Mouse (Mus musculus): ENCODE results near the gene Pip5k1c. TPM values are rescaled to one million over a fixed set of nuclear protein-coding genes. Genes with fewer than 3 reads are reported as not detected.

Gene Pip5k1c
- total RNA-seq, 2 experiments from 2014 or later: 20.3 to 20.6 TPM

DNA sequence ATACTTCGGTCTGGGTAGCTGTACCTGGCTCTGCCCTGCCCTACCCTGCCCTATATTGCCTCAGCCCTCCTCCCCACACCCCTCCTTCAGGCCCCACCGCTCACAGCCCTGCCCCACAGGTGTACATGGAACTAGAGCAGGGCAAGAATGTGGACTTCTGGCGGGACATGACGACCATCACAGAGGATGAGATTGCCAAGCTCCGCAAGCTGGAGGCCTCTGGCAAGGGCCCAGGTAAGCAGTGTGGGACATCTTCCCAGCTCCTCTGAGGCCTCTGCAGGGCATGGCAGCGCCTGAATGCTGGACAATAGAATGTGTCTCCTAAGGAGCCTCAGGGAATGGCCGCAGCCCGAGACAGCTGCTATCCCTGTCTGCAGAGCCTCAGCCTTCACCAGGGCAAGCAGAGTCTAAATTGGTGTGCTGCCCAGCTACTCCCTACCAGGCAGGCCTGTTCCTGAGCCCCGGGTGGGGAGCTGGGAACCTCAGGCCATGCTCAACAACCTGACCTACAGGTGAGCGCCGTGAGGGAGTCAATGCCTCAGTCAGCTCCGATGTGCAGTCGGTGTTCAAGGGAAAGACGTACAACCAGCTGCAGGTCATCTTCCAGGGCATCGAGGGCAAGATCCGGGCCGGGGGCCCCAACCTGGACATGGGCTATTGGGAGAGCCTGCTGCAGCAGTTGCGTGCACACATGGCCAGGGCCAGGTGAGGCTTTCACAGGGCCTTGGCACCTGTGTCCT, 31.2 kb downstream of the Pip5k1c start:
- no peak for DNase-seq

DNA sequence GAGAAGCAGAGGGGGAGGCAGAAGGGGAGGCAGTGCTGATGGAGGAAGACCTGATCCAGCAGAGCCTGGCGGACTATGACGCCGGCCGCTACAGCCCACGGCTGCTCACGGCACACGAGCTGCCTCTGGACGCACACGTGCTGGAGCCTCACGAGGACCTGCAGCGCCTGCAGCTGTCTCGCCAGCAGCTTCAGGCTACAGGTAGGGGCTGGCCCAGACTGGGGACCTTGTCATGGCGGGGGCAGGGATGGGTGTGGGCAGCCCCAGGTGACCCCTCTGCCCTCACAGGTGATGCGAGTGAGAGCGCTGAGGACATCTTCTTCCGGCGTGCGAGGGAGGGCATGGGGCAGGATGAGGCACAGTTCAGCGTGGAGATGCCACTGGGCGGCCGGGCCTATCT, 32.4 kb downstream of the Pip5k1c start:
- DNase-seq: no peak

DNA sequence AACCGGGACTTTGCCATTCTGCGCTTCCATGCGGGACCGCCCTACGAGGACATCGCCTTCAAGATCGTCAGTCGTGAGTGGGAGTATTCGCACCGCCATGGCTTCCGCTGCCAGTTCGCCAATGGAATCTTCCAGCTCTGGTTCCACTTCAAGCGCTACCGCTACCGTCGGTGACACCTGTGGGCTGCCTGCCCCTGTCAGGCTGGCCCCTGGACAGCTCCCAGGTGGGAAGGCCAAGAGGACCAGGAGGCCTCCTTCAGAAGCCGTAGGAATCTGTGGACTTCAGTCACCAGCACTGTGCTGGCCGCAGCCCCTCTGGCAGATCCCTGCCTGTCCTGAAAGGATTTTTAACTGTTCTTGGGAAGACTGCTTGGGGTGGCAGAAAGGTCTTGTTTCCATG, 33.0 kb downstream of the Pip5k1c start:
- no peak for DNase-seq

DNA sequence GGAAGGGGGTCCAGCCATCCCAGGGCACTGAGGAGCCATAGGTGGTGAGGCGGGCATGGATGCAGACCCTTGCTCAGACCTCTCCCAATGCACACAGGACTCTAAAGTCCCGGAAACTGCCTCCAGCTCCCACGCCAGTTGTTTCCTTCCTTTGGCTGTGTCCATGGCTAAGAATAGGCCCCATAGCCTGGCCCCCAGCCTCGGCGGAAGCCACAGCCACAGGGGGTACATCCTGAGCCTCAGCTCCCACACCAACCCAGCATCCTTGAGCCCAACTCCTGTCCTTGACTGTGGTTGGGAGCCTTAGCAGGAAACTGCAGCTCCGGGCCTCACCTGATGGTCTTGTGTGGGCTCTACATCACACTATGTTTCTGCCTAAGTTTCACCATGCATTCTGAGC, 34.1 kb downstream of the Pip5k1c start:
- DNase-seq: no peak

DNA sequence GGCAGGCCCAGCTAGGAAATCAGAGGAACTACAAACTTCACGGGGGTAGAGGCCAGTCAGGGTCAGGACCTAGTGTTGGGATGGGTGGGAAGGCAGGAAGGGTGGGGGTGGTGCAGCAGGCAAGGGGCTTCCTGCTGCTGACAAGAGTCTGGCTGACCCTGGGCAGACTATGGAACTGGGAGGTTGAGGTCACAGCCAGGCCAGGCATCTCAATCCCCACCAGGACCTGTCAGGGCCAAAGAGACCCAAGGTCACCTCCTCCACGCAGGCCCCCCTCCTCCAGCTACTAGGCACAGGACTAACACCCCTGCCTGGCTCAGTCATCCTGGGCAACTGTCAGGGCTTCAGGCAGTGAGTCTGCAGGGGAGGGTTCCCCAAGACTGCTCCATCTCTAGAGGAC, 35.2 kb downstream of the Pip5k1c start:
- DNase-seq: no peak

DNA sequence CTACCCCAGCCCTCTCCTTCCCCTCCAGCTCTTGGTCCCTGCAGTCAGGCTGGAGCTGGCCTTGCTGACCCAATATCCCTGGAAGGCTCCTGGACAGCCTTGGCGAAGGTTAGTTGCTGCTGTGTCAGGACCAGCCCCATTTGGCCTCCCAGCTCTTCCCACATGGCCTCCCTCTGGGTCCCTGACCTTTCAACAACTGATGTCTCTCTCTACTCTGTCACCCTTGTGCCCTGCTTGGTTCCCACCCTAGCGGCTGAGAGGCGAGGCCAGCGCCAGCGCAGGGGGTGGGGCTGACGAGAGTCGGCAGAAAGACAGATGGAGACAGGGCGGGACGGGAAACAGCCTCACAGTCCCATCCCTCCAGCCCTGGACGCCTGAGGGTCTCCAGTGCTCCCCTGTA, 35.6 kb downstream of the Pip5k1c start, which contains the start of gene Tbxa2r:
Tbxa2r (plus strand) TSS at position 346 of the 400 bp plus-strand sequence.
- DNase-seq: peak; percentile 70

DNA sequence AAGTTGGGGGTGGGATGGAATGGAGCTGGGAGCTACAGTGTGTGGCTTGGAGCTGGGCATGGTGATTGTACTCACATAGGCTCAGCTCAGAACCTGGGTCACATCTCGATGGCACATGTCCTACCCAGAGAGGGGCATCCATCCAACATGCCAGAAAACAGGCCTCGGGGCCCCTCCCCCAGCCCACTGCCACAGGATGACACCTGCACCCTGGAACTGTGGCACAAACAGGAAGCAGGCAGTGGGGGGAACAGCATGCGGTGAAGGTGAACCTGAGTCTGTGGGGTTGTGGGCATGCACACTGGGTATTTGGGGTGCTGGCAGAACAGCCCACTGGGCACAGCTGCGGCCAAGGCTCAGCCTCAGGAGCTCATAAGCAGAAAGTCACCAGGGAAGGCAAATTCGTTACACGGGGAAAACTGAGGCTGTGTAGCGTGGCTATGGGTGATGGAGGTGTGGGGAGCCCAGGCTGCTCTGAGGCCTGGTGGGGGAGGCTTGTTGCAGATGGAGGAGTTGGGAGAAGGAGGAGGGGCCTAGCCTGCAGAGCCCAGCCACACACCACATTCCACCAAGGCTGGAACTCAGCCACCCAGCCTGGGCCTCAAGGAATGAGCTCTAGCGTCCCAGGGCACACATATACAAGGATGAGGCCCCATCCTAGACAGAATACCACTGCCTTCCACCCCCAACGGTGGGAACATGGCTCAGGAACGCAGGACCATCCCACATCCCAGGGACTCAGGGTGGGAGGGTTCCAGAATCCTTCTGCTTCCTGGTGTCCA, 36.6 kb downstream of the Pip5k1c start:
- DNase-seq: no peak

DNA sequence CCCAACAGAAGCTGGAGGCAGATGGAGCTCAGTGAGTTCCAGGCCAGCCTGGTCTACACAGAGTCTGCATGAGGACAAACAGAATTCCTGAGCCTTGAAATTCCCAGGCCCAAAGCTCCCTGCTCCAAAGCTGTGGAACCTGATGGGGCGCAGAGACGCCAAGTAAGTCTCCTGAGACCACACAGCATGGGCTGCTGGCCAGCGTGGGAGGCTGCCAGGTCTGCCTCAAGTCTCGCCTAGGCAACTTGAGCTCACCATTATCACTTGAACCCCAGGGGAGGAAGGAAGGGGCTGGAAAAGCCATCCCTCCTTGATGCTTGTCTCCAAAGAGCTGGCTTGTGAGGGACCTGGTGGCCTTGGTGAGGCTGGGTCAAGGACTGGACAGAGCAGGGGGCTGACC, 37.2 kb downstream of the Pip5k1c start:
- DNase-seq: peak; percentile 58

DNA sequence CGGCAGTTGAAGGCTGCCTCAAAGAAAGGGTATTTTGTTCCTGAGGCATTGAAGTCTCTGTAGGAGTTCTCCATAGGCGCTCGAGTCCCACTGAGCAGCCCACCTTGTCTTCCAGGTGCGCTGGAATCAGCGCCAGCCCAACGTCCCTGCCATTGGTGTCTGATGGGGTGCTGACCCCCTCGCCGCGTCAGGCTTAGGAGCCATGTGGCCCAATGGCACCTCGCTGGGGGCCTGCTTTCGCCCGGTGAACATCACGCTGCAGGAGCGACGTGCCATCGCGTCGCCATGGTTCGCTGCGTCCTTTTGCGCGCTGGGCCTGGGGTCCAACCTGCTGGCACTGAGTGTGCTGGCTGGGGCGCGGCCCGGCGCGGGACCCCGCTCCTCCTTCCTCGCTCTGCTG, 39.5 kb downstream of the Pip5k1c start:
- no peak for DNase-seq

DNA sequence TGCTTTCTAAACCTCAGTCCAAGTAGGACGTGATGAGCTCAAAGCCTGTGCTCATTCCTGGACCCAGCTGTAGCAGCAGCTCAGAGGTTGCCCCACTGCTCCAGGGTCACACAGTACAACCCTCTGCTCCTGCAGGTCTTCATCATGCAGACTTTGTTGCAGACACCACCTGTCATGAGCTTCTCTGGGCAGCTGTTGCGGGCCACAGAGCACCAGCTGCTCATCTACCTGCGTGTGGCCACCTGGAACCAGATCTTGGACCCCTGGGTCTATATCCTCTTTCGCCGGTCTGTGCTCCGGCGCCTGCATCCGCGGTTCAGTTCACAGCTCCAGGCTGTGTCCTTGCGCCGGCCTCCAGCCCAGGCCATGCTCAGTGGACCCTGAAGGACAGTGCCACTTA, 41.6 kb downstream of the Pip5k1c start:
- no peak for DNase-seq

DNA sequence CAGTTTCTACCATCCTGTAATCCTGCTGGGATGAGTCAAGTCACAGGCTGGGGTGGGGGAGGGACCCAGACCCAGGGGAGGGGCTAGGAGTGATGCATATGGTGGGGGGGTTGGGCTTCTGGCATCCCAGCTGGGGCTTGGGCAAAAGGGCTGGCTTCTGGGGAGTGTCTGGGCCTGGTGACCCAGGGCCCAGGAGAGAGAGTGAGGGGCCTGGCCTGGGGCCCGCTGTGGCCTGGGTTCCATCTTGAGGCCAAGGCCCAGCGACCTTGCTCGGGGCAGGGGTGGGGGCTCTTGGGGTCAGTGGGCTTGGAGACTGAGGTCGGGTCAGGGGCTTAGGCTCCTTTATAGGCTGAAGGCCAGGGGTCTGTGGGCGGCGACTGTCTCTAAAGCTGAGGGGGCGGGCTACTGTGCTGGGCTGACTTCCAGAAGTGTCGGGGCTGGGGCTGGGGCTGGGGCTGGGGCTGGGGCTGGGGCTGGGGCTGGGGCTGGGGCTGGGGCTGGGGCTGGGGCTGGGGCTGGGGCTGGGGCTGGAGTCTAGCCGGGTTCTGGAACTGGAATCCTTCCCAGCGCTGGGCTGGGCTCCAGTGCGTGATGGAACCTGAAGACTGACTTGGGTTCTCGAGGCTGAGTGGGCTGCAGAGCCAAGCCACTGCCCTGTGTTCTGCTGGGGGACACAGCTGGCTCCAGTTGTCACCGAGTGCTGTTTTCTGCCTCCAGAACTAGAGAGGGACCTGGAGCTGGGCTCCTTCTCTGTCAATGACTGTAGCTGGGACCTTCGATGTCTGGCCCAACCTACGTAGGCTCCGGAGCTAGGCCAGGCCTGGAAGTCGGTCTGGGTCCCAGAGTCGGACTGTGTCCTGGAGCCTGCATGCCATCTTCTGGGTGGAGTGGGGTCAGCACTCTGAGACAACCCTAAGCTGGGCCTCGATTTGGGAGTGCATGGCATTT, 42.9 kb downstream of the Pip5k1c start:
- DNase-seq: no peak

DNA sequence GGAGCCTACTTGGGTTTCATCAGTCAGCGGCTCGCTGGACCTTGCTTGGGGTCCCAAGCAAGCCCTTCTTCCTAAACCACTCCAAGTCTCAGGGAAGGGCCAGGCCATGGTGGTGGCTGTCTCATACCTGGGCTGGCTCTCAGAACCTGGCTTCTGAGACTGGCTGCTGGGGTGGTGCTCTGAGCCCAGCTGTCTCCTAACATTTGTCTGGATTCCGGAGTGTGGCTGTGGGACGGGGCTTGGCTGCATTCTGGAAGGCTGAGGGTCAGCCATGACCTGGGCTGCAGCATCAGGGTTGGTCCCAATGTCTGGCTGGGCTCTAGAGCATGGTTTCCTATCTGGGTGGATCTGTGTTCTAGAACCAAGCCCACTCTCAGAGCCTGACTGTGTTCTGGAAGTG, 43.8 kb downstream of the Pip5k1c start:
- no peak for DNase-seq

DNA sequence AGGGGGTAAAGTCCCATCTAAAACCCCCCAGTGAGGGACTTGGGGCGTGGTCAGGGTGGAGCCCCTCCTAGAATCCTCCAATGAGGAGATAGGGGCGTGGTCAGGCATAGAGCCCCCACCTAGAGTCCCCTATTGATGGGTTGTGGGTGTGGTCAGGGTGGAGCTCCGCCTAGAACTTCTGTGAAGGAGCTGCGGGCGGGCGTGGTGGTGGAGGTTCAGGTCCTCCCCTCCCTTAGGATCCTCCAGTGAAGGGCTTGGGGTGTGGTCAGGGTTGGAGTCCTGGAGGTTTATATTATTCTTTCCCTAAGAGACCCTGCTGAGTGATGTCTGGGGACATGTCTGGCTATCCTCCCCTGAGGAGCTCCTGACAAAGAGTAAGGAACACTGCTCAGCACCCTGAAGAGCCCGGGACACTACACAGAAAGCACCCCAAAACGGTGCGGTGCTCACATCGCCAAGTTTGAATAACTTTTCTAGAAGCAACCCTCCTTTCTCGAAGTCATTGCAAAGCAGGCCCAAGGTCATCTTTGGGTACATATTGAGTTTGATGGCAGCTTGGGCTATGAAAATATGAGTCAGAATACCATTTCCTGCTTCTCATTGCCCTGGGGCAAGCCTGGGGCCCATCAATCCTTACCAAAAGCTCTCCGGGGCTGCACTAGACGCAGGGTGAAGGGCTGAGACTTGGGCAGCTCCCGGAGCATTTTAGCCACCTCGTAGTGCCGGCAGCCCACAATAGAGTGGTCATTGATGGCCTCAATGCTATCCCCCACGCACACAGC, 48.0 kb downstream of the Pip5k1c start:
- DNase-seq: no peak

DNA sequence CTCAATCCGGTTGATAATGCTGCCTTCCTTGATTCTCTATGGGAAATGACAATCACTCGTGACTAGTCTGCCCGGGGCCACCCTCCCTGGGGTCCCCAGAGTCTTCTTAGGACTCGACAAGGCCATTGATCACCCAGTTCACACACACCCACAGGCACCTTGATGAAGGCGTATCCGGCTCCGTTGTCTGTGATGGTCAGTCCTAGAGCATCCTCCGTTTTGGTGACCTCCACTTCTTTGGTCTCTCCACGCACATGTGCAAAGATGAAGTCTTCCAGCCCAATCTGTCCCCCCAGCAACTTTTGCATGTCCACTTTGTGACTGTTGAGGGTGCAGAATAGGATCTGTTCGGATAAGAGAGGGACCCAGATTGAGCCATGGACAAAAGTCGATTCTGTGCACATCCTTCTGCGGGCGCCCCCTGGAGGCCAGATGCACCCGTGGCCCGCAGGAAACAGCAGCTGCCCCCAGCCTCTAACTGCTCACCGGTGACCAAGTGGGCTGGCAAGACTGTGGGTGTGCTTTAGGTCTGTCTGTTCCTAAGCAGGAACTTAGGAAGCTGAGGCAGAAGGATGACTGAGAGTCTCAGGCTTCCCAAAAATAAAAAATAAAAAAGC, 48.7 kb downstream of the Pip5k1c start:
- no peak for DNase-seq

DNA sequence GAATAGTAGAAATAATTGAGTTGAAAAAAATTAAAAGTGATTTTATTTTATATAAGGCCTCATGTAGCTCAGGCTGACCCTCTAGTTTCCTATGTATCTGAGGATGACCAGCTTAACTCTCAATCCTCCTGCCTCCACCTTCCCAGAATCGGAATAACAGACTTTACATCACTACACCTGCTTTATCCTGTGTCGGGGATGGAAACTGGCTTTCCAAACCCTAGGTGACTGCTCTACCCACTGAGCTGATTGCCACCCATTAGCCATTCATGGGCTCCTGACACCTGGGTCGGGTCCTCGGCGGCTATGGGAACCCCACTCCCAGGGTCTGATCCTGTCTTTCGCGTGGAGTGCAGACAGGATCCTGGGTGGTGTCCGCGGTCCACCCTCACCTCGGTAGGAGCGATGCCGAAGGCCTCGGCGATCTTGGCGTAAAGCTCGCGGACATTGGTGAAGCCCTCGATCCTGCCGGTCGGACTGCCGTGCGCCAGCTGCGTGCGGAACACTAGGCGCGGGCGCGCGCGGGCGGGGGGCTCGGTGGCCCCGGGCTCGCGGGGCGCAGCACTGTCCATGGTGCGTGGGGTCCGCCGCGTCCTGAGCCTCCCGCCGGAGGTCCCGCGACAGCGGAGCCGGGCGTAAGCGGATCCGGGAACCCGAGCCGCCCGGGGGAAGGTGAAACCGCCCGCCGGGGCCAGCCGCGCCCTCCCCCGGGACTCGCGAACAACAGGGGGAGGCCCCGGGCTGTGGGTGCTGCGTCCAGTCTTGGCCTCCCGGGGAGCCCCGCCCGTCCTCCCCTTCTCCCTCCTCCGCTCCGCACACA, 50.1 kb downstream of the Pip5k1c start, which contains the start of gene Gipc3:
Gipc3 (minus strand) TSS at position 581 of the 820 bp plus-strand sequence.
- no peak for DNase-seq

DNA sequence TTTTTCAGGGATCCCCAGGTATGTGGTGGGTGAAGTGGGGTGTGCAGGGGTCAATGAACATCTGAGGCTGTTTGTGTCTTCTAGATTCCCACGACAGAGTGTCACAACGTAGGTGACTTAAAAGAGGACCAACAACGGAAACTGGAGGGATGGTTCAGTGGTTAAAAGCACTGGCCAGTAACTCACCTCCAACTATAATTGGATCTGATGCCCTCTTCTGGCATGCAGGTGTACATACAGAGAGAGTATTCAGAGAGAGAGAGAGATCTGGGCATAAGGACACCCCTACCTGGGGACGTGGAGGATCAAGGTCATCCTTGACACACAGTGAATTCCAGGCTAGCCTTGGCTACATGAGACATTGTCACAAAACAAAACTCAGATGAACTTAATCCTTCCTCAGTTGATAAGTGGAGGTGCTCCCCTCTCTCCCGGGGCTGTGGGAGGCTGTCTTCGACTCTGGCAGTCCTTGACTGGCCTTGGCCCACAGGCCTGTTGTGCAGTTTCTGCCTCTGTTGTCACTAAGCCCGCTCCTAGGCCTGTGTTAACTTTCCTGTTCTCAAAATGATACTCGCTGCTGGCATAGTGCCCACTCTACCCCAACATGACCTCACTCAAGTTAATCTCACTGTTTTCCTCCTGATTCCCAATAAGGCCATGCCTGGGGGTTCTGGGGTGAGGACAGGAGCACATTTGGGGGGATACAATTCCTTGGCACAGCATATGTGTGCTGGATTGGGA, 51.8 kb downstream of the Pip5k1c start:
- DNase-seq: no peak

DNA sequence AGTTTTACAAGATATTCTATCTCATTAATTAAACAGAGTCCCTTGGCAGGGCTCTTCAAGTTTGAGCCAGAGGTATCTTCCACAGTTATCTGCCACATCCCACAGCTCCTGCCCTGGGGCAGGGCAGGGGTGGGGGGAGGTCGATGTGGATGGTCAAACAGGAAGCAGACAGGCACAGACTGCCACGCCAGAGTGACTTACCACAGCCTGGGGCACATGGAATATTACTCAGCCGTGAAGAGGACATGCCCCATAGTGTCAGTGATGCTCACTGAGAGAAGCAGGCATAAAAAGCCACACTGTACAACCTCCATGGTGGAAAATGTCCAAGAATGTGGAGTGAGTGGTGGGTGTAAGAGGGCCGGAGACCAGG, 52.4 kb downstream of the Pip5k1c start:
- DNase-seq: no peak

DNA sequence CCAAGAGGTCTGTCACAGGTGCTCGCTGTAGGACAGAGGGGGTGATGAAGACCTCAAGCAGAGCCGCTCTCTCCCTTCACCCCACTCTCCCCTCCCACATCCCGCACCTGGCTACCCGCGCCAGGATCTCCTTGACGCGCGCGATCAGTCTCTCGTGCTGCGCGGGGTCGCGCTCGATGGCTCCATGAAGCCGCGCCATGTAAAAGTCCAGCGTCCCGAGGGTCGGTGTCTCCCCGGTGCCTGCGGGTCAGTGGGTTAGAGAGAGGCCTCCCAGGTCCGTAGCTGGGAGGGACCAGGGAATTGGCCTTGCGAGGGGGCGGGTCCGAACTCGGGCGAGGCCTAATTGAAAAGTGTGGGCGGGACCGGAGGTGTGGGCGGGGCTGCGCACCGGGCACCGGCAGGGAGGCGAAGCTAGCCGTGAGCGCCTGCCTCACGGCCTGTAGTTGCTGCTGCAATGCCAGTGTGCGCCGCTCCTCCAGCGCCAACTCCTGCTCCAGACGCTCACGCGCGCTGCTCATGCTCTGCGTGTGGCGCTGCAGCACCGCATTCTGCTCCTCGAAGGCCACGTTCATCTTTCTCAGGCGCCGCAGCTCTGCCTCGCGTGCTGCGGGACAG, 53.8 kb downstream of the Pip5k1c start:
- DNase-seq: no peak

DNA sequence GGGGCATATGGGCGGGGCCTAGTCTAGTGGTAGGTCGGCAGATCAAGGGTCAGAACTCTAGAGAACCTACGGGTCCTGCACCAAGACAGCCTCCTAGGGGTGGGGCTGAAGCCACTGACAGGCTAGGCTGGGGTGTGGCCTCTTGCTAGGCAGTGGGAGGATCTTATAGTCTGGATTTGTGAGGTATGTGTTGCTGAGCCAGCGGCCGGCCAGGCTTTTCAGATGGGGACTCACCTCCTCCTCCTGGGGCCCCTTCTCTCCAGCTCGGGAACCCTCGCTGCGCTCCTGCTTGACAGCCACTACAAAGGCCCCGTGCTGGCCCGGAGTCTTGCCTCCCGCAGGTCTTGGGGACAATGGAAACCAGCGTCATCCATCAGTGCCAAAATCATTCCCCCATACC, 56.4 kb downstream of the Pip5k1c start:
- no peak for DNase-seq

All from gastrocnemius, postnatal 25 days (tissue).